Mouse (Mus musculus) spleen, postnatal 0 days (tissue): ENCODE data around the gene Olfml2a. TPM values are rescaled to one million over a fixed set of nuclear protein-coding genes. Genes with fewer than 3 reads are reported as not detected.

ENCODE experiments used
- polyA plus RNA-seq: library from polyadenylated mRNA; unstranded; fragments of >200 nt; fragmentation: Nextera tagmentation; extraction: Ambion mirVana; gene quantifications from 2 replicates; pipeline ENCODE4 v1.2.1, GENCODE M21; 2015

Gene Olfml2a
- polyA plus RNA-seq: 1.1 and 1.9 TPM in 2 replicates

GRCm38 (mm10) chr2:38931851-38932667, at the start of gene Olfml2a:
Olfml2a (plus strand) TSS chr2:38931978.

GRCm38 (mm10) chr2:38927115-38927979, 4.4 kb upstream of the Olfml2a start, which contains the start of gene Nr6a1:
Nr6a1 (minus strand) TSS chr2:38927688.

GRCm38 (mm10) chr2:38997386-38998374, 65.9 kb downstream of the Olfml2a start, which contains the start of gene Wdr38:
Wdr38 (plus strand) TSS chr2:38997476.

GRCm38 (mm10) chr2:39004880-39005435, 73.2 kb downstream of the Olfml2a start, which contains the start of gene Arpc5l:
Arpc5l (plus strand) TSS chr2:39005348.

GRCm38 (mm10) chr2:39005574-39006079, 73.8 kb downstream of the Olfml2a start, which contains the start of gene Rpl35:
Rpl35 (minus strand) TSS chr2:39005624.

Other genes starting within 250 kb of the Olfml2a start
- 8.0 and 11.8 TPM in 2 replicates for gene Nr5a1, start 217.4 kb upstream of the Olfml2a start, polyA plus RNA-seq
- 0.29 and 0.34 TPM in 2 replicates for gene Nr6a1, start 4.3 kb upstream of the Olfml2a start, polyA plus RNA-seq
- gene Wdr38, start 65.5 kb downstream of the Olfml2a start, polyA plus RNA-seq: 1.3 and 1.6 TPM in 2 replicates
- 80.5 and 84.9 TPM in 2 replicates for gene Arpc5l, start 73.4 kb downstream of the Olfml2a start, polyA plus RNA-seq
- 933 and 1,043 TPM in 2 replicates for gene Rpl35, start 73.6 kb downstream of the Olfml2a start, polyA plus RNA-seq
- 14.6 and 15.9 TPM in 2 replicates for gene Golga1, start 133.6 kb downstream of the Olfml2a start, polyA plus RNA-seq